Mouse (Mus musculus): Measurements from ENCODE around the gene 1700016C15Rik. TPM values are rescaled to one million over a fixed set of nuclear protein-coding genes. Genes with fewer than 3 reads are reported as not detected.

1700016C15Rik gene
- polyA plus RNA-seq, 1 experiment from 2014 or later, result not detected

Other genes with a start within 250 kb of the 1700016C15Rik start
- gene Adss, start 66.7 kb downstream of the 1700016C15Rik start, polyA plus RNA-seq (2015; fragmentation: Nextera tagmentation; extraction: Ambion mirVana), result 11.0 and 13.1 TPM in 2 replicates

Data from liver, embryonic 16.5 days (tissue).